ENCODE assay signal across 8 mouse cellular contexts in genomic region chr6:58546816-58547215, GRCm38 (mm10). TPM values are rescaled to one million over a fixed set of nuclear protein-coding genes. Genes with fewer than 3 reads are reported as not detected.
DNase-seq lines count a peak whose midpoint lies in the region; ATAC-seq lines count a peak whose summit lies in the region.

No protein-coding gene starts in this region.

- no peak for ATAC-seq in monocyte, adult 5-6 weeks (replicated peaks; ENCODE audit: insufficient number of reproducible peaks, low FRiP score, low TSS enrichment, poor library complexity, severe bottlenecking)

- DNase-seq in left cerebral cortex, adult 18-20 months (ENCODE audit: low spot score in 2 of 2): peak; percentile 66 to 78
- DNase-seq in left cerebral cortex, adult 11 months (ENCODE audit: low spot score): no peak
- DNase-seq in Muller cell, postnatal 12 days (ENCODE audit: inconsistent ontology term): peak; percentile 37
- DNase-seq in cerebellum, adult 18-20 months: peak; percentile 43 to 61
- DNase-seq in gastrocnemius, postnatal 36 days: peak; percentile 21 to 31
- DNase-seq in left cerebral cortex, postnatal 10 days (ENCODE audit: extremely low spot score in 1 of 2, low spot score in 2 of 2): peak; percentile 68 to 70
- DNase-seq in retina, adult 2 months (ENCODE audit: low read depth, low spot score): peak; percentile 28

- intact Hi-C loops in gastrocnemius, postnatal 36 days (cut with DNase I): loop anchor here (2.0 kb wide), 1 partner anchor 224 kb away; no protein-coding TSS in a partner anchor
- intact Hi-C loops in left cerebral cortex, postnatal 10 days (cut with DNase I): loop anchor here (5.0 kb wide), 1 partner anchor 225 kb away; no protein-coding TSS in a partner anchor

RNA-seq across cellular contexts. Expression of gene Abcg2, which starts 37.5 kb away (rescaled TPM):
- total RNA-seq in left cerebral cortex, adult 18-20 months (2021): 10 to 100 TPM; 17.2 to 20.0 TPM
- total RNA-seq in gastrocnemius, postnatal 36 days (2021): 10 to 100 TPM; 15.9 to 16.7 TPM
- total RNA-seq in left cerebral cortex, postnatal 10 days (2021): 10 to 100 TPM; 27.0 to 28.6 TPM
- total RNA-seq in monocyte, adult 5-6 weeks (2017): 6.2 to 42.4 TPM (median 34.1 TPM) in 3 replicates
